Mouse (Mus musculus) liver, embryonic 15.5 days (tissue): ENCODE data around the gene Palm3. TPM values are rescaled to one million over a fixed set of nuclear protein-coding genes. Genes with fewer than 3 reads are reported as not detected.

Experiments
- ATAC-seq: fragments of 200-750 bp; cut with Nextera tagmentation; 2 replicates; pipeline ENCODE4 v1.8.0; 2017; ENCODE audit warnings: moderate number of reproducible peaks, mild to moderate bottlenecking, moderate library complexity; ENCODE audit not compliant: insufficient read depth
- H3K27ac ChIP-seq: fragments of 300-500 bp; sonication (generic); replicated peaks from 2 replicates; pipeline ENCODE4 v1.5.1; 2015; ENCODE audit warnings: mild to moderate bottlenecking, inconsistent platforms
- H3K27me3 ChIP-seq: fragments of 300-500 bp; sonication (generic); 2 replicates; pipeline ENCODE4 v1.6.1; 2015; ENCODE audit warnings: mild to moderate bottlenecking, inconsistent platforms
- H3K36me3 ChIP-seq: fragments of 300-500 bp; sonication (generic); replicated peaks from 2 replicates; pipeline ENCODE4 v1.6.1; 2015; ENCODE audit warnings: moderate library complexity, mild to moderate bottlenecking, inconsistent platforms
- H3K4me1 ChIP-seq: fragments of 300-500 bp; sonication (generic); replicated peaks from 2 replicates; pipeline ENCODE4 v1.6.1; 2015; ENCODE audit warnings: inconsistent platforms
- H3K4me2 ChIP-seq: fragments of 300-500 bp; sonication (generic); 2 replicates; pipeline ENCODE4 v1.6.1; 2015; ENCODE audit warnings: moderate library complexity, mild to moderate bottlenecking, inconsistent platforms
- H3K4me3 ChIP-seq: fragments of 300-500 bp; sonication (generic); replicated peaks from 2 replicates; pipeline ENCODE4 v1.5.1; 2015; ENCODE audit warnings: mild to moderate bottlenecking, inconsistent platforms
- H3K9ac ChIP-seq: fragments of 300-500 bp; sonication (generic); 2 replicates; pipeline ENCODE4 v1.6.1; 2015; ENCODE audit warnings: moderate library complexity, mild to moderate bottlenecking, inconsistent platforms
- H3K9me3 ChIP-seq: fragments of 300-500 bp; sonication (generic); replicated peaks from 2 replicates; pipeline ENCODE4 v1.6.1; 2016; ENCODE audit warnings: inconsistent platforms
- WGBS: fragments of 180-500 bp; shearing (Covaris S2); methylation state at CpG from one replicate; pipeline ENCODE4 v1.1.7; 2015; ENCODE audit warnings: mixed read lengths; ENCODE audit not compliant: insufficient replicate concordance; 5-methylcytosine and 5-hydroxymethylcytosine counted together
- polyA plus RNA-seq: library from polyadenylated mRNA; unstranded; fragments of >200 nt; fragmentation: Nextera tagmentation; extraction: Ambion mirVana; gene quantifications from 2 replicates; pipeline ENCODE4 v1.2.1, GENCODE M21; 2015

Palm3 gene
- 0.15 and 0.23 TPM in 2 replicates for polyA plus RNA-seq

DNA sequence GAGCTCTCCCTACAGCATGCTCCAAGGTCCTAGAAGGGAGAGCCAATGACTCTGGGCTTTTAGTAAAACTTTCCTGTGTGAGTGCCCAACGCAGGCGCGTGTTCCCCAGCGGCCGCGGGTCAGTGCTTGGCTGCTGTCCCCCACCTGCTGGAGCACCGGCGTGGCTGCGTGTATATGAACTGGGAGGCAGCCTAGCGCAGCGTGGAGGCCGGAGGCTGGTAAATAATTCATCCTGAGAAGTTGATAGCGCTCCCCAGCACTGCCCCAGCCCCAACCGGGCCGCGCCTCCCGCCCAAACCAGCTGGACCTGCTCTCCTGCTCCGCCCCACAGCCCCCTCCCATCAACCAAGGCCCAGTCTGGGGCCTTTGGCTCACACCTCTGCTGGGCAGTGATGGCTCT is at the start of gene Palm3:
TSS of gene Palm3 (plus strand) at position 376 of the 400 bp plus-strand sequence.
- Histone ChIP-seq H3K4me3 (no peak within 1 kb of the TSS), H3K9ac (no peak within 1 kb of the TSS), H3K4me1 (peaks cover 5% of the 10 kb centered on the region), H3K9me3 (no peaks in the 10 kb centered on the region), H3K27me3 (peaks cover 73% of the 10 kb centered on the region), H3K36me3 (no peaks in the 10 kb centered on the region), H3K27ac (no peak within 1 kb of the TSS), H3K4me2 (no peak within 1 kb of the TSS)
- WGBS, result 16% methylated on average over 18 of the region's 18 CpGs
- ATAC-seq, result no peak

DNA sequence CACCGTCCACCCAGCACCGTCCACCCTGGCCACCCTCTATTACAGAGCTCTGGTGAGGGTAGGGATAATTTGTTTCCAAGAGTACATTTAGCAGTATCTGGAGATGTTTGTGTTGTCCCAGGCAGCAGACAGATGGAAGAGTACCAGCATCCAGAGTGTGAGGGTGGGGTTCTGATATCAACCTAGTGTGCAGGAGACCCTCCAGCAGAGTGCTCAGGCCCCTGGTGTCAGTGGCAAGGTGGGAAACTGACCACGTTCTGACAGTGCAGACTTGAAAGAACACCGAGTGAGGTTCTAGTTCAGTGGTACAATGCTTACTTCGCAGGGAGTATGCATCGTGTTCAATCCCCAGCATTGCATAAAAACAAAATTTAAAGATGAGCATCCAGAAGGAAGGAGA is 49.6 kb upstream of the Palm3 start:
- Histone ChIP-seq H3K4me2 (peak overlapping the region; percentile 99), H3K27ac (peak overlapping the region; percentile 78), H3K4me1 (peaks cover 41% of the 10 kb centered on the region), H3K9me3 (no peaks in the 10 kb centered on the region), H3K4me3 (peak overlapping the region; percentile 94), H3K9ac (peak overlapping the region; percentile 78), H3K36me3 (peaks cover 52% of the 10 kb centered on the region), H3K27me3 (no peaks in the 10 kb centered on the region)
- no peak for ATAC-seq
- WGBS, result 79% methylated on average over 6 of the region's 6 CpGs

GRCm38 (mm10) chr8:83972150-83973120 is 48.8 kb upstream of the Palm3 start, which contains the start of gene Prkaca:
Gene Prkaca, plus strand, starts transcription at chr8:83972993.
- WGBS, result under 1% methylated on average over 76 of the region's 94 CpGs
- H3K4me3 ChIP-seq, result peak within 1 kb of the TSS; percentile 94
- peaks cover 49% of the 10 kb centered on the region for H3K4me1 ChIP-seq

DNA sequence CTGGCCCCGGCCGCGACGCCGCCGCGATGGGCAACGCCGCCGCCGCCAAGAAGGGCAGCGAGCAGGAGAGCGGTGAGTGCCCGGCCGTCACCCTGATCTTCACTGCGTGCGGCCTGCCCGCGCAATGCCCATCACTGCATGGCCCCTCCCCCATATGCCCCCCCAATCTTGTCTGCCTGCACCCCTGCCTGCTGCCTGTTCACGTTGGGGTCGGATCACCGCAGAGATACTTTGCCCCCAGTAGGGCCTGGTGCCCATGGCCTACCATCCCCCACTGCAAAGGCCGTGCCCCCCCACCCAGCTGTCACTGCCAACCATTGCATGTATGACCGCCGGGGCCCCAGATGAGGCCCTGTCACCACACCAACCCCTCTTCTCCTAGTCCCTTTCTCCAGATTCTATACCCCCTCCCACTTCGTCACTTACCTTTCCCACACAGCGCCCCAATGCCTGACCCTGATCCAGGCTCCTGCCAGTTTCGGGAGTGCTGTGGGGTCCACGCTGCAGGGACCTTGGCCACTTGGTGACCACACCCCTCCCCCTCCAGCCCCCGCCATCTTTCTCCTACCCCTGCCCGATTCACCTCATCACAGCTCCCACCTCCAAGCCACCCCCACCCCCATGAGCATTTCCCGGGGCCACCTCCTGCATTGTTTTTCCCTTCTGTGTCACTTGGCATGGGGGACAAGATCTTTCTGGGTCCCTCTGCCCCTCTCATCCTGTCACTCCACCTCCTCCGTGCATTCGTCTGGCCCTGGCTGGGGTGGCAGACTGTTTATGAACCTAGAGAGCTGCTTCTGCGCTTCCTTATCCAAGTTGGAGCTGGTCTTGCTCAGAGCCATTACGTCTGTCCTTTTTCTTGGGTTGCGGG is 47.9 kb upstream of the Palm3 start:
- Histone ChIP-seq H3K4me2 (peak overlapping the region; percentile 98), H3K36me3 (peaks cover 35% of the 10 kb centered on the region), H3K27me3 (no peaks in the 10 kb centered on the region), H3K4me3 (peak overlapping the region; percentile 94), H3K9me3 (no peaks in the 10 kb centered on the region), H3K9ac (peak overlapping the region; percentile 91), H3K27ac (peak overlapping the region; percentile 79), H3K4me1 (peaks cover 56% of the 10 kb centered on the region)
- ATAC-seq, result no peak; the same call in 1 of the 2 replicates
- 8% methylated on average over 35 of the region's 37 CpGs for WGBS

More at GRCm38 (mm10) chr8:83972150-83973120, 48.8 kb upstream of the Palm3 start, which contains the start of gene Prkaca:
- peak within 1 kb of the TSS; percentile 91 for H3K9ac ChIP-seq
- peaks cover 45% of the 10 kb centered on the region for H3K36me3 ChIP-seq
- H3K27ac ChIP-seq, result peak within 1 kb of the TSS; percentile 79
- peak within 1 kb of the TSS; percentile 99 for H3K4me2 ChIP-seq
- peak; percentile 99 for ATAC-seq
- no peaks in the 10 kb centered on the region for H3K9me3 ChIP-seq
- no peaks in the 10 kb centered on the region for H3K27me3 ChIP-seq

DNA sequence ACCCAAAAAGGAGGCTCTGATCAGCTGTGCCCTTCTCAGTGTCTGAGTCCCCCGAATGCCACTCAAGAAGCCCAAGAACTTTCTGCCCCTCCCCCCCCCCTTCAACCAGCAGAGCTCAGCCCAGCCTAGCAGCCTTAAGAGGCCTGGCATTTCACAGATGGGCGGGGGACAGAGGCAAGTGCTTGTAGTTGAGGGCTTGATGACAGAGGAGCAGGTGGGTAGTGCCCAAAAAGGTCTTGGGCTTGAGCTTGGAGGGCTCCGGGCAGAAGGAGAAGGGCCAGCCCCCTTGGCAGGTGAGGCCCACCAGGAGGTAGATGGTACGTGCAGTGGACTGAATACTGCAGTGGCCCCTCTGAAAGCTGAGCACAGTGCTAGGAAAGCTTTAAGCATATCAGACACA is 46.8 kb upstream of the Palm3 start:
- H3K27me3 ChIP-seq, result no peaks in the 10 kb centered on the region
- ATAC-seq, result no peak
- H3K36me3 ChIP-seq, result peaks cover 24% of the 10 kb centered on the region
- no peak overlapping the region for H3K9ac ChIP-seq
- H3K4me1 ChIP-seq, result peaks cover 56% of the 10 kb centered on the region
- no peak overlapping the region for H3K27ac ChIP-seq
- H3K4me2 ChIP-seq, result no peak overlapping the region
- H3K4me3 ChIP-seq, result no peak overlapping the region
- no peaks in the 10 kb centered on the region for H3K9me3 ChIP-seq
- 76% methylated on average over 4 of the region's 4 CpGs for WGBS

DNA sequence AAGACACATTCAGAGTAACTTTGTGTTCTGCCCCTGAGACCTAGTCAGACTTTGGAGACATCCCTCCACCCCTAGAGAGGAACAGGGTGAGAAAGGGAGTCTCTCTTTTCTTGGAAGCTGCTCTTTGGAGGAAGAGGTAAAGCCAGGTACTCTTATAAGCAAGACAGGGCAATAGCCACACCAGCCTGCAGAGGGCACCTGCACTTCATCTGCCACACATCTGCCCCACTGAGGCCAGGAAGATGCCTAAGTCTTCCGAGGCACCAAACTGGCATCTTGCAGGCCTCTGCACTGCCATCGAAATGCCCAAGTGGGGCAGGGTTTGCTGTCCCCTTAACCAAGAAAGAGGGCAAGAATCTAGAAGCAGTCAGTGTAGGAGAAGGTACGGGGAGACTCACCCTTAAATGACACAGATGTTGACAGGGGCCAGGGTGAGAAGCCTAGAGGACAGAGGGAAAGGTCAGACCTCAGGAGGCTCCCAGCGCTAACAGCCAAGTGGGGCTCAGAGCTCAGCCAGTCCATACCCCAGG is 45.1 kb upstream of the Palm3 start:
- WGBS, result 61% methylated on average over 4 of the region's 4 CpGs
- H3K4me2 ChIP-seq, result no peak overlapping the region
- no peaks in the 10 kb centered on the region for H3K27me3 ChIP-seq
- H3K36me3 ChIP-seq, result peaks cover 15% of the 10 kb centered on the region
- H3K9me3 ChIP-seq, result no peaks in the 10 kb centered on the region
- H3K27ac ChIP-seq, result no peak overlapping the region
- H3K4me3 ChIP-seq, result no peak overlapping the region
- peaks cover 49% of the 10 kb centered on the region for H3K4me1 ChIP-seq
- no peak for ATAC-seq
- H3K9ac ChIP-seq, result no peak overlapping the region

- Histone ChIP-seq H3K4me2 (no peak overlapping the region), H3K4me1 (peaks cover 47% of the 10 kb centered on the region)
These were observed 44.4 kb upstream of the Palm3 start for GRCm38 (mm10) chr8:83976779-83977350.

GRCm38 (mm10) chr8:83977646-83978045 is 43.6 kb upstream of the Palm3 start:
- H3K9ac ChIP-seq, result no peak overlapping the region
- no peak overlapping the region for H3K4me2 ChIP-seq
- ATAC-seq, result no peak
- H3K4me3 ChIP-seq, result no peak overlapping the region
- H3K4me1 ChIP-seq, result peaks cover 48% of the 10 kb centered on the region
- 0 out of 2 replicates have a peak overlapping the region, but pooled peaks have one; percentile 9 for H3K27ac ChIP-seq
- peaks cover 19% of the 10 kb centered on the region for H3K36me3 ChIP-seq
- WGBS, result 46% methylated on average over 6 of the region's 6 CpGs
- no peaks in the 10 kb centered on the region for H3K27me3 ChIP-seq
- no peaks in the 10 kb centered on the region for H3K9me3 ChIP-seq

More at GRCm38 (mm10) chr8:83976779-83977350, 44.4 kb upstream of the Palm3 start:
- H3K4me3 ChIP-seq, result no peak overlapping the region
- no peak for ATAC-seq
- H3K9me3 ChIP-seq, result no peaks in the 10 kb centered on the region
- 79% methylated on average over 5 of the region's 5 CpGs for WGBS
- H3K9ac ChIP-seq, result no peak overlapping the region
- H3K27me3 ChIP-seq, result no peaks in the 10 kb centered on the region
- H3K36me3 ChIP-seq, result peaks cover 15% of the 10 kb centered on the region
- H3K27ac ChIP-seq, result no peak overlapping the region

GRCm38 (mm10) chr8:83978200-83978599 is 43.1 kb upstream of the Palm3 start:
- H3K9me3 ChIP-seq, result no peaks in the 10 kb centered on the region
- peaks cover 48% of the 10 kb centered on the region for H3K4me1 ChIP-seq
- ATAC-seq, result no peak
- no peak overlapping the region for H3K27ac ChIP-seq
- no peak overlapping the region for H3K4me2 ChIP-seq
- no peaks in the 10 kb centered on the region for H3K27me3 ChIP-seq
- H3K9ac ChIP-seq, result no peak overlapping the region
- no peak overlapping the region for H3K4me3 ChIP-seq
- H3K36me3 ChIP-seq, result peaks cover 24% of the 10 kb centered on the region
- WGBS, result 77% methylated on average over 9 of the region's 9 CpGs

- Histone ChIP-seq H3K27ac (no peak overlapping the region), H3K27me3 (no peaks in the 10 kb centered on the region), H3K36me3 (peaks cover 40% of the 10 kb centered on the region), H3K9me3 (no peaks in the 10 kb centered on the region), H3K4me1 (peaks cover 28% of the 10 kb centered on the region), H3K4me3 (no peak overlapping the region), H3K4me2 (no peak overlapping the region), H3K9ac (no peak overlapping the region)
- WGBS, result 57% methylated on average over 1 of the region's 1 CpGs
- no peak for ATAC-seq
These were observed 41.0 kb upstream of the Palm3 start for GRCm38 (mm10) chr8:83980250-83980649.
